Mouse (Mus musculus) embryonic facial prominence, embryonic 11.5 days (tissue): ENCODE measurements around the gene Mdm2. TPM values are rescaled to one million over a fixed set of nuclear protein-coding genes. Genes with fewer than 3 reads are reported as not detected.

Experiments
- ATAC-seq: fragments of 200-750 bp; cut with Nextera tagmentation; replicated peaks from 2 replicates; pipeline ENCODE4 v1.8.0; 2017; ENCODE audit warnings: low read depth; ENCODE audit not compliant: insufficient number of reproducible peaks, low FRiP score, low TSS enrichment
- DNase-seq: peaks from one replicate; pipeline ENCODE4 v3.0.0-alpha.2; 2015; ENCODE audit warnings: low spot score
- H3K27ac ChIP-seq: fragments of 300-500 bp; sonication (generic); replicated peaks from 2 replicates; pipeline ENCODE4 v1.5.1; 2014; ENCODE audit warnings: mild to moderate bottlenecking, low read depth, low read length, control low read depth
- H3K27me3 ChIP-seq: fragments of 300-500 bp; sonication (generic); 2 replicates; pipeline ENCODE4 v1.6.1; 2014; ENCODE audit warnings: mild to moderate bottlenecking, low read length, moderate library complexity, mixed read lengths; ENCODE audit not compliant: control insufficient read depth, insufficient read depth
- H3K36me3 ChIP-seq: fragments of 300-500 bp; sonication (generic); replicated peaks from 2 replicates; pipeline ENCODE4 v1.6.1; 2014; ENCODE audit warnings: low read depth, mild to moderate bottlenecking, low read length, moderate library complexity, mixed read lengths; ENCODE audit not compliant: control insufficient read depth, insufficient read depth
- H3K4me1 ChIP-seq: fragments of 300-500 bp; sonication (generic); 2 replicates; pipeline ENCODE4 v1.6.1; 2014; ENCODE audit warnings: low read length, mixed read lengths; ENCODE audit not compliant: control insufficient read depth, insufficient read depth
- H3K4me2 ChIP-seq: fragments of 300-500 bp; sonication (generic); 2 replicates; pipeline ENCODE4 v1.6.1; 2014; ENCODE audit warnings: low read depth, mild to moderate bottlenecking, control low read depth, low read length, moderate library complexity
- H3K4me3 ChIP-seq: fragments of 300-500 bp; sonication (generic); 2 replicates; pipeline ENCODE4 v1.5.1; 2014; ENCODE audit warnings: low read depth, low read length, control low read depth
- H3K9ac ChIP-seq: fragments of 300-500 bp; sonication (generic); replicated peaks from 2 replicates; pipeline ENCODE4 v1.6.1; 2014; ENCODE audit warnings: mild to moderate bottlenecking, control low read depth, low read length
- H3K9me3 ChIP-seq: fragments of 300-500 bp; sonication (generic); replicated peaks from 2 replicates; pipeline ENCODE4 v1.6.1; 2016; ENCODE audit warnings: mild to moderate bottlenecking, low read length, inconsistent platforms, mixed read lengths; ENCODE audit not compliant: control insufficient read depth
- WGBS: fragments of 180-500 bp; shearing (Covaris S2); extraction: QIAGEN DNeasy Blood & Tissue Kit; methylation state at CpG from one replicate; pipeline ENCODE4 v1.1.7; 2014; 5-methylcytosine and 5-hydroxymethylcytosine counted together
- polyA plus RNA-seq: library from polyadenylated mRNA; unstranded; fragments of >200 nt; fragmentation: Nextera tagmentation; extraction: Ambion mirVana; gene quantifications from 2 replicates; pipeline ENCODE4 v1.2.1, GENCODE M21; 2014

Gene Mdm2
- polyA plus RNA-seq, 1 experiment from 2014 or later, result 47.7 TPM

DNA sequence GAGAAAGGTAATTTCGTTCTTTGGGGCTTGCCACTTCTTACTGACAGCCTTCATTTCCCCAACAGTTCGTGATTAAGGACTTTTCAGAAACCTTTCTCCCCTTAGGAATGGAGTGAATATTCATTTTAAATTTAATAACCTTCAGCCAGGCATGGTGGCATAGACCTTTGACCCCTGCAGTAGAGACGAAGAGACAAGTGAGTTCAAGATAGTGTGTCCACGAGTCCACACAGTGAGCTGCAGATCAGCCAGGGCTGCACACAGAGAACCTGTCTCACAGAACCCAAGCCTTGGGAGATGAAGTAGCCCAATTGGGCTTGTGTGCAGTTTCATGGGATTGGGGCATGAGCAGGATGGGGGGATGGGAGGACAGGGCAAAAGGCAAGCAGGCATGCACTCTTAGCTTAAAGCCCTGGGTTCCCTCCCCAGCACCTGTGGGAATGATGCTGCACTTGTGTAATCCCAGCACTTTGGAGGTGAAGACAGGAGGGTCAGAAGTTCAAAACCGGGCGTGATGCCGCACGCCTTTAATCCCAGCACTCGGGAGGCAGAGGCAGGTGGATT is 1.7 kb upstream of the Mdm2 start:
- Histone ChIP-seq H3K9me3 (no peaks in the 10 kb centered on the region), H3K27ac (no peak overlapping the region), H3K4me3 (no peak overlapping the region), H3K4me1 (no peaks in the 10 kb centered on the region), H3K9ac (no peak overlapping the region), H3K27me3 (no peaks in the 10 kb centered on the region), H3K36me3 (no peaks in the 10 kb centered on the region), H3K4me2 (no peak overlapping the region)
- ATAC-seq (no peak), DNase-seq (no peak)
- WGBS, result 86% methylated on average over 9 of the region's 9 CpGs

DNA sequence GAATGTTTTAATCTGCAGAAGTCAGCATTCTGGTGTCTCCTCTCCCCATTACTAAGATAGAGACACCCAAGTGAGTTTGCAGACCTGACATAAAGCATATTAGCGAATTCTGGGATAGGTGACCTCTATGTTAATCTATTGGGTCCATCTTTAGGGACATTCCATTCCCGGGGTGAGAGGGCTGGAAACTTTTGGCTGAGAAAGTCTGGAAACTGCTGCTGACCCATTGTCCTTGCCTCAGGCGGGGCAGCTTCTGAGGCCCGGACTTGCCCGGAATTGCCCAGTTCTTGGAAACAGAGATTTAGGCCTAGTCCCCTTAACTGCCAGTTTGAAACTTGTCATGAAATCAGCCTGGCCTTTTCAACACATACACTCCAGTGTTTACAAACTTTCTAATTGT is 850 bp upstream of the Mdm2 start:
- Histone ChIP-seq H3K27ac (no peak overlapping the region), H3K9ac (no peak overlapping the region; the same call in 1 of the 2 replicates)

DNA sequence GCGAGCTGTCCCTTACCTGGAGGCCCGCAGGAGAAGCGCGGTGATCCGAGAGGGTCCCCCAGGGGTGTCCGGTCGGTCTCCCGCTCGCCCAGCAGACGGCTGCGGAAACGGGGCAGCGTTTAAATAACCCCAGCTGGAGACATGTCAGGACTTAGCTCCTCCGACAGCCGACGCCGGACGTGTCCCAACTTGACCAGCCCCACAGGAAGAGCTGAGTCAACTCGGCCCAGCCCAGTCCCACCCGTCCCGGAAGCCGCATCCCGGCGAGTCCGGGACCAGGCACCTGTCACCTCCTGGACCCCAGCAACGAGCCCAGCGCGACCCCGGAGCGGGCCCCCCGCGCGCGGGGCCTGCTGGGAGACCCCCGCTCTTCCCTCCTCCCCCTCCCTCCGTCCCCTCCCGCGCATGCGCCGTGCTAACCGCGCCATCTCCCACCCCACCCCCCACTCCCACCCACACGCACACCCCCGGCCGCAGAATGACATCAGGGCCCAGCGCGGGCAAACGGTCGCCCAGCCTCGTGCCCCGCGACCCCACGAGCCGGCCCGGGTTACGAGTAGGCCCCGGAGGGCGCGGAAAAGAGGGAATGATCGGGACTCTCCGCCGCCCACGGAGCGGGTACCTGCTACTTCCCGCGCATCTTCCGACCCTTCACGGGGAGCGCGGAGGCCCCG is 491 bp downstream of the Mdm2 start:
- Histone ChIP-seq H3K9me3 (no peaks in the 10 kb centered on the region), H3K4me1 (no peaks in the 10 kb centered on the region), H3K27ac (peak overlapping the region; percentile 97), H3K36me3 (no peaks in the 10 kb centered on the region; the same call in 1 of the 2 replicates), H3K27me3 (no peaks in the 10 kb centered on the region), H3K4me3 (peak overlapping the region; percentile 81), H3K9ac (peak overlapping the region; percentile 98), H3K4me2 (peak overlapping the region; percentile 73)
- ATAC-seq, result peak; percentile 88
- 0% methylated on average over 60 of the region's 71 CpGs for WGBS
- DNase-seq, result peak; percentile 87

More for the DNA sequence above, 850 bp upstream of the Mdm2 start:
- Histone ChIP-seq H3K9me3 (no peaks in the 10 kb centered on the region), H3K4me1 (no peaks in the 10 kb centered on the region), H3K27me3 (no peaks in the 10 kb centered on the region), H3K4me3 (peak overlapping the region; percentile 81), H3K36me3 (no peaks in the 10 kb centered on the region; the same call in 1 of the 2 replicates), H3K4me2 (no peak overlapping the region; the same call in 1 of the 2 replicates)
- DNase-seq (no peak), ATAC-seq (no peak)
- WGBS, result 68% methylated on average over 5 of the region's 5 CpGs

DNA sequence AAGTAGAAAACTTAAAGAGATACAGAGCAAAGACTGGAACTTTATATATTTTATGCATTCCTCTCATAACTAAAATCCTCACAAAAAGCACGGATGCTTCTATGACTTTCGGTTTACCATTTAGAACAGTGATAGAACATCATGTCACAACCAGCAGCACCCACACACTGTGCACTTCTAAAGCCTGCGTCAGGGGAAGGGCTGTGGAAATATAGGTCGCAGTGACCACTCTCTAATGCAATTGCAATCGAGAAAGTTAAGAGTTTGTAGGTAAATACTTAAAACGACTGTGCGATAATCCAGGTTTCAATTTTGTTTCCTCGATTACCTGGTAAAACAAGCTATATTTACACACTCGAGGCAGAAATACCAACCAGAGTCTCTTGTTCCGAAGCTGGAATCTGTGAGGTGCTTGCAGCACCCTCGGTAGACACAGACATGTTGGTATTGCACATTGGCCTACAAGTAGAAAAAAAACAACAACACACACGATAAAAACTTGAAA is 1.2 kb downstream of the Mdm2 start:
- no peaks in the 10 kb centered on the region for H3K9me3 ChIP-seq
- H3K36me3 ChIP-seq, result no peaks in the 10 kb centered on the region; the same call in 1 of the 2 replicates
- DNase-seq (no peak), ATAC-seq (no peak)
- 53% methylated on average over 12 of the region's 12 CpGs for WGBS
- H3K4me3 ChIP-seq, result peak overlapping the region; percentile 81
- no peaks in the 10 kb centered on the region for H3K27me3 ChIP-seq
- peak overlapping the region; percentile 98 for H3K9ac ChIP-seq
- peak overlapping the region; percentile 73 for H3K4me2 ChIP-seq
- H3K27ac ChIP-seq, result no peak overlapping the region
- H3K4me1 ChIP-seq, result no peaks in the 10 kb centered on the region

DNA sequence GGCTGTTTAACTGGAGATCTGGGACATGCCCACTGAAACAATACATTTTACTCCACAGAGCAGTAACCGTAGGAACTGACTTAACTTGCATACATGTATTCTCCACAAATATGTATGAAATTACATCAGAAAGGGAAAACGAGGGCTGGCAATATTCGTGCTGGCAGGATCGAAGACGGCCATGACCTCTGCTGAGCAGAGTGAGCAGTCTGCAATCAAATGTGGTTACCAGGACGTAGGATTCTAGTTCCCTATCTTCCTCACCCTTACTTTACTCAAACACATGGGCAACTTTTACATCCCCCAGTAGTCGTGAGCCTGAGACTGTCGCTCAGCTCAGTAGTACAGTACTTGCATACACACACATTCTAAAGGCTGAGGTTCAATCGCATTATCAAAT is 1.7 kb downstream of the Mdm2 start:
- ATAC-seq, result no peak
- WGBS, result 90% methylated on average over 9 of the region's 9 CpGs
- peak overlapping the region; percentile 81; the same call in 1 of the 2 replicates for H3K4me3 ChIP-seq

DNA sequence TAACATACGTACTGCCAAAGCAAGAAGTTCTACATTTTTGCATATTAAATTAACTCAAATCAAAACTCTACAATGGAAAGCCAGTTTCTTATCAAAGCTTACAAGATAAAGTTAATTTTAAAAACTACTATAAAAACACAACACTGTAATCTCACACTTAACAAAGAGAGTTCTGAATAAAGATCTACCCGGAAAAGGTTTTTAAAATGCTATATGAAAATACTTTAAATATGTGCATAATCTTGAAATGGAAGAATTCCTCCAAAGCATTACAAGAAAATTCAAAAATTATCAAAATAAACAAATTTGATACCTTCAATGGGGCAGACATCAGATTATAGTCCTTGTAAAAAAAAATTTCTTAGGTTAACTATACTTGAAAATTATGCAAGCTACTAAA is 2.2 kb downstream of the Mdm2 start:
- H3K9ac ChIP-seq, result no peak overlapping the region
- H3K9me3 ChIP-seq, result no peaks in the 10 kb centered on the region
- H3K27ac ChIP-seq, result no peak overlapping the region
- ATAC-seq, result no peak
- H3K4me1 ChIP-seq, result no peaks in the 10 kb centered on the region
- 98% methylated on average over 2 of the region's 2 CpGs for WGBS
- no peak for DNase-seq
- no peak overlapping the region for H3K4me2 ChIP-seq
- no peaks in the 10 kb centered on the region; the same call in 1 of the 2 replicates for H3K36me3 ChIP-seq
- no peaks in the 10 kb centered on the region for H3K27me3 ChIP-seq
- no peak overlapping the region for H3K4me3 ChIP-seq

More for the DNA sequence above, 1.7 kb downstream of the Mdm2 start:
- no peaks in the 10 kb centered on the region for H3K4me1 ChIP-seq
- H3K9me3 ChIP-seq, result no peaks in the 10 kb centered on the region
- no peak overlapping the region for H3K9ac ChIP-seq
- no peaks in the 10 kb centered on the region for H3K27me3 ChIP-seq
- no peak overlapping the region; the same call in 1 of the 2 replicates for H3K4me2 ChIP-seq
- DNase-seq, result no peak
- H3K27ac ChIP-seq, result no peak overlapping the region
- H3K36me3 ChIP-seq, result no peaks in the 10 kb centered on the region; the same call in 1 of the 2 replicates

GRCm38 (mm10) chr10:117707114-117707838 is 3.3 kb downstream of the Mdm2 start:
- H3K4me1 ChIP-seq, result no peaks in the 10 kb centered on the region
- H3K4me2 ChIP-seq, result no peak overlapping the region
- H3K36me3 ChIP-seq, result no peaks in the 10 kb centered on the region; the same call in 1 of the 2 replicates
- H3K9me3 ChIP-seq, result no peaks in the 10 kb centered on the region
- H3K4me3 ChIP-seq, result no peak overlapping the region
- H3K27me3 ChIP-seq, result no peaks in the 10 kb centered on the region
- WGBS, result 88% methylated on average over 2 of the region's 2 CpGs
- H3K27ac ChIP-seq, result no peak overlapping the region
- no peak overlapping the region for H3K9ac ChIP-seq
- ATAC-seq (no peak), DNase-seq (no peak)
